Mouse (Mus musculus) adrenal gland, adult (tissue): ENCODE data around the gene E2f4.
A peak's percentile ranks its signal among the peaks of the same experiment; 100 is the strongest.

Source experiments
- DNase-seq, 2 experiments: peaks; one replicate each; pipeline ENCODE4 v3.0.0; 2022 to 2023; ENCODE audit warnings: low spot score in 1 of 2; ENCODE audit not compliant: inconsistent age in 2 of 2

E2f4 gene

DNA sequence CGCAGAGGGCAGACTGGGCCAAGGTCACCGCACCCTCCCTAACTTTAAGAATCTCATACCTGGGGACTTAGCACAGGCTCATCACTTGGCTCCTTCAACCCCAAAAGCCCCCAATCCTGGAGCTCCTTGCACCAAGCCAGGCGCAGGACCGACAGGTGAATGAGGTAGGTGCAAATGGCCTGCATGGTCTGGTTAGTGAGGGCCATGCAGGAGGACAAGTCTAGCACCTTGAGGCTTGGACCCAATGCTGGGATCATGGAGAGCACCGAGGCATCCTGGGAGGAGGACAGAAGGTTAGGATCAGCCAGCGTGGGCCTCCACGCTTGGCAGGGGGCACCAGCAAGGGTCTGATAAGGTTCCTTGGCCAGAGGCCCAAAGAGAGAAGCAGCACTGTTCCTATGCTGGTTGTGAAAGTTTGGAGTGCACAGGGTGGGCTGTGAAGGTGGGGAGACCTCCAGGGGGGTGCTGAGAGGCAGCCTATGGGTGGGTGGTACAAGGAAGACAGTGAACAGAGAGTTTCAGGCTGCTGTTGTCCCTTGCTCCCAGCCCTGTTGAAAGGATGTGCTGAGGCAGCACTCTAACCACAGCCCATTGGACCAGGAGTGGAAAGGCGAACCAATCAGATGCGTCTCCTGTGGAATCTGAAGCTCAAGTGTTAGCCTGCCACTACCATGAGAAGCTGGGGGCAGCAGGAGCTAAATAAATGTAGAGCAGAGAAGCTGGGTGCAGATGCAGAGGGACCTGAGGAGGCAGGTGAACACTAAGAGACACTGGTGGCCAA lies 16.3 kb downstream of the E2f4 start:
- DNase-seq = no peak

DNA sequence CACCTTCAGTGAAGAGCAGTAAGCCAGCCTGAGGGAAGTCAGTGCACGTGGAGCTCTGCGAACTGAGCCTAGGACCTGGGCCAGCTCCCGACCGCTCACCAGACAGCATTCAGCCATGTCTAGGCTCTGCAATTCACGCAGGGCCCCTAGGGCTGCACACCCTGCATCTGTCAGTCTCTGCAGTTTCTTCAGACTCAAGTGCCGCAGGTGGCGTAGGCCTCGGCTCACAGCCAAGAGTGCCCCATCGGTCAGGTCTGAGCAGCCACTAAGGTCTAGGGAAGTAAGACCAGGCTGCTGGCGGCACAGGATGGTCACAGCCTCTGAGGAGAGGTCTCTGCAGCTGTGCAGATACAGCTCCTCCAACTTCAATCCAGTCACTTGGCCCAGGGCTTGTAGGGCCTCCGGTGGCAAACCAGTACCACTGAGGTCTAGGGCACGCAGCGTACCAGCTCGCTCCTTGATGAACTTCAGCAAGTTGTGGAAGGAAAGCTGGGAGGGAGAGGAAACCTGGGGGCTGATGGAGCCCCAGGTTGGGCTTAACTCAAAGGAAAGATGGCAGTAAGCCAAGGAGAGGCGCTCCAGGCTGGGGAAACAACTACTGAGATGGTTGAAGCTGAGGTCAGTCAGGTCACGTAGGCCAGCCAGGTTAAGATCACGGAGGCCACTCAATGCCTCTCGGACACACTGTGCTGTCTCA lies 17.8 kb downstream of the E2f4 start:
- DNase-seq = no peak

DNA sequence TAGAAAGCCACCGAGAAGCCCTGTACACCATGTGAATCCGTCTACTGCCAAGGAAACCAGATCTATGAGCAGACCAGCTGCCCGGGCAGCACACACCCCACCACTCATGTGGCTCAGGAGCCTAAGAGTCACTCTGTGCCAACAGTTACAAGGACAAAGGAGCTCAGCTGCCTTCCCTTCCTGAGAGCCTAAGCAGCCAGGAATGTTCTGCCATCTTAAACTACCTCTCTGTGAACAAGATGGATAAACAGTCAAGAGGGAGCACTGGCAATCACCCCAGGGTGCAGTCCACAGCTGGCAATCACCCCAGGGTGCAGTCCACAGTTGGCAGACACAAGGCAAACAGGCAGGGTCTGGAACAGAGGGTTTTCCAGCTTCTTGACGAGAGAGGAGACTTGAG lies 20.5 kb downstream of the E2f4 start:
- DNase-seq = peak; percentile 53 to 64

DNA sequence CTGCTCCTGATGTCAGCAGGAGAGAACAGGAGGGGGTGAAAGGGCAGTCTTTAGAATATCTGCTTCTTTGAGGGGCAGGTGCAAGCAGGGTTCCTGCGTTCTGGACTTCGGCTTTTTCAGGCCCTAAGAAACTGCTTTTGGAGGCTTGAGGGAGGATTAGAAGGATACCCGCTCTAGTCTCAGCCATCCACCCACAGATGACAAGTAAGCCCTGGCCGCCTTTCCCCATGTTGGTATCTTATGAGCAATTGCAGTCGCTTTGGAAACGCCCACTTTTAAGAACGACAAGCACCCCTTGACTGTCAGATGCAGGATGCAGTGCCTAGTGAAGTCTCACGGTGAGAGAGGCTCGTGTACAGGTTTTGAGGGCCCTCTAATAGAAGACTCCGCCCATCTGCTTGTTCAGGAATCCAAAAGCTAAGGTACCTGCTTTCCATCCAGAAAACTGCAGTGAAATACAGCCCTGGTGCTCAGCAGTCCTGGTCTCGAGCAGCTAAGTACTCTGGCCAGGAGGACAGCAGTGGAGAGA lies 21.3 kb downstream of the E2f4 start:
- DNase-seq = no peak

DNA sequence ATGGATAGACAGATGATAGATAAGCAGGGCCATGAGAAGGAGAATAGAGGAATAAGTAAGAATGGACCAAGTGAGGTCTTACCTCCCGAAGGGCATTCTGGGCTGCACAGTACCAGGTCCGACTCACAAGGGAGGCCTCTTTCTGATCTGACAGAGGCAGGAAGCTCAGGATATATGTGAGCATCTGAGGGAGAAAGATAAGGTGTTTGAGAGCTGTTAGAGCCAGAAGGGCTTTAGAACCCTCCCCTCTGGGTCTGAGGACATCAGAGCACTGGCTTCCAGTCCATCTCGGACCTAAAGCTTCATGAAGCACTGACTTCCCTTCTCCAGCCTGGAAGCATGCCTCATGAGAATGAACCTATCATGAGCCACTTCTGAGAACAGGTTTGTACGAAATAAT lies 25.7 kb downstream of the E2f4 start:
- no peak for DNase-seq

DNA sequence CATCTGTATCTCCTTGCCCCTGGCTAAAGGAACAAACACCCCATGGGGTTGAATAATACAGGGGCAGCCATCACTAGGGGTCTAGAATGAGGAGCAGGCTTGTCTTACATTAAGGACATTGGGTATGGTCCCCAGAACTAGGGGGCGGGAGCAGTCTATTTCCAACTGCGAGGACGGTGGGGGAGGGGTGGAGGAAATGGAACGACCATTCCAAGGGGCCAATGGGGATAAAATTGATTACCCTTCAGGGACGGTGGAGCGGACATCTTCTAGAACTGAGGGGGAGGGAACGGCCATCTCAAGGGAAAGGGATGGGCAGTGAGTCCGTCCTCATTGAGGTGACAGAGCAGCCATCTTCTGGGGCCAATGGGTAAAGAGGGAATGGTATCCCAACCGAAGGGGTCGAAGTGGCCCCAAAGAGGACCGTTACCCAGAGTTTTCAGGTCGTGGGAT lies 28.2 kb downstream of the E2f4 start:
- no peak for DNase-seq

DNA sequence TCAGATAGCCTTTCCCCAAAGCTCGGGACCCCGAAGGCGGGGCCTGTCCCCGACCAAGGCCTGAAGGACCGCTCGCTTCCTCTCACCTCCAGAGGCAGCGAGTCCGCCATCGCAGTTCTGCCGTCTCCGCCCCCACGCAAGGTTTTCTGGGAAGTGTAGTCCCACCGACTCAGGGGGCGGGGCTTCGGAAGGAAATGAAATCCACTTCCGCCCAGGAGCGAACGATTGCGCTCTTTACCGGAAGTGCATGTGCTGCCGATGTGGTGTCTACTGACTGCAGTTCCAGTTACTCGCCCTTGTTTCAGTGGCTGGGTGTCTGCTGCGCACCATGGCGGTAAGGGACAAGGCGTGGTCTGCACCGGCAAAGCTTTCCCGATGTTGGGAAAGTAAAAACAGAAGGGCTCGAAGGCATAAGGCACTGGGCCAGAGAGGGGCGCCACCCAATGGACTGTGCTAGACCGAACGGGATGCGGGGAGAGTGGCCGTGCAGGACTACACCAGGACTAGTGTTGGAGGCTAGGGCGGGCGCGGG lies 28.7 kb downstream of the E2f4 start, which contains the start of the genes Lrrc29 and Tmem208:
Gene Lrrc29, minus strand, starts transcription at position 138 of the 532 bp plus-strand sequence.
Gene Tmem208, plus strand, starts transcription at position 214 of the 532 bp plus-strand sequence.
- peak; percentile 97 to 99 for DNase-seq

DNA sequence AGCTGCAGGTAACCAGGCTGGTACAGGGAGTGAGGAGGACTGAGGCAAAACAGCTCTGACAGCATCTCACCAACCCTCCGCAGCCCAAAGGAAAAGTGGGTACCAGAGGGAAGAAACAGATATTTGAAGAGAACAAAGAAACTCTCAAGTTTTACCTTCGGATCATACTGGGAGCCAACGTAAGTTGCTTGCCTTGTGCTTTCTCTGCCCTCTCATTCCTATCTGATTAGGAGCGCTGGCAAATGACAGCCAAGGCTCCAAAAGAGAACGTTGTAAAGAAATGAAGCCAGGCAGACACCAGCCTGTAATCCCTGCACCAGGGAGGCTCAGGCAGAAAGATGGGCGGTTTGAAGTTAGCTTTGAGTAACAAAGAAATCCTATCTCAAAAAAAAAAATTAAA lies 29.5 kb downstream of the E2f4 start:
- DNase-seq = no peak

DNA sequence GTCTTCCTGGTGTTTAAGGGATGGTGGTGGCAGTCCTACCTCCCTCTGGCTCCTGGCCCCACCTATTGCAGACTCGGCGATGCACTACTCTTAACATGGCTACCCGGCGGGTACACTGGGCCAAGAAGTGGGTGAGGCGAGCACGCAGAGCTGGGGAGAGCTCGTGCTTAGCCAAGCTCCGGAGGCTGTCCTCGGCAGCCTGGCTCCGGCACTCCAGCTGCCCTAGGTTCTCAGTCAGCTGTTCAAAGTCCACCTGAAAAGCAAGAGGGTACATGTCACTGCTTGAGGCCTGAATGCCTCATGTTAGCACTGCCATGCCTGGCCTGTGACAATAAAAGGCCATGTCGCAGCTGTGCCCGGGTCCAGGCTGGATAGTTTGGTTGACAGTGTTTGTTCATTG lies 32.9 kb downstream of the E2f4 start:
- no peak for DNase-seq

DNA sequence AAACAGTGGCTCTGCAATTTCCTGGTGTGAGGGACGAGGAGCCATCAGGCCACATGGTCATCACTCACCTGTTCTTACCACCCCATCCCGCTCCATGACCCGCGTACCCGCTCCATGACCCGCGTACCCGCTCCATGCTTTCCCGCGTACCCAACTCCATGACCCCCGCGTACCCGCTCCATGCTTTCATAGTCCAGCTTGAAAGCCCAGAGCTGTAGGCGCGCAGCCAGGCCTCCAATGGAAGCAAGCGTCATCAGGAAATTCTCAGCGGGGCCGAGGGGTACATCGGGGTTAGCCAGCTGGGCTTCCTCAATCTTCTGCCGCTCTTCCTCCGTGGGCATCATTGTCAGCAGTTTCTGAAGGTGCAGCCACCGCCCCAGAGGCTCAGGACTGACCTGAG lies 34.0 kb downstream of the E2f4 start:
- DNase-seq = no peak

DNA sequence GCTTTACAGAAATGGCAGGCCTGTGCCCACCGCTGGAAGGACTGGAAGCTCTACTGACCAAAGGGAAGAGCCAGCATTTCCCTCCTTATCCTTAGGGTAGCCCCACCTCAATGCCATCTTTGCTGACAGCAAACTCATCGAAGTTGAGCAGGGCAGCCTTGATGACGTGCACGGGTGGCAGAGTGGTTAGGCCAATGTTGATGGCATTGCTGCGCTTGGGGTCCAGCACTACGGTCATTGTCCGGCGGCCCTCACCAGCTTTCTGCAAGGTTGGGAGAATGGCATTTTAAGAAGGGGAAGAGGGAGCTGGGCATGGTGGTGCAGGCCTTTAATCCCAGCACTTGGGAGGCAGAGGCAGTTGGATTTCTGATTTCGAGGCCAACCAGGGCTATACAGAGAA lies 34.5 kb downstream of the E2f4 start:
- DNase-seq = no peak

DNA sequence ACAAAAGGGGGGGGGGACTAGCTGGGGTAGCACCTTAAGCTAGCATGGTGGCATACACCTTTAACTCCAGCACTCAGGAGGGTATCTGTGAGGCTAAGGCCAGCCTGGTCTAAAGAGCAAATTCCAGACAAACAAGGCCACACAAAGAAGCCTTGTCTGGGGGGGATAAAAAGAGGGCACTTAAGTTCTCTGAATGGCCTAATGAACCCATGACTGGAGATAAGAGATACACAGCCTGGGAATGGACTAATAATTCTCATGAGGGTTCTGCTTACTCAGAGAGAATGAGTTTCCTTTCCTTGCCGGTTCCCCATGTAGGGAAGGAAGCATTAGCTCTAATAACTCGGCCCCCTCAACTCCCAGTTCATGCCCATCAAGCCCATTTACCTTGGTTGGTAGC lies 35.1 kb downstream of the E2f4 start:
- no peak for DNase-seq

DNA sequence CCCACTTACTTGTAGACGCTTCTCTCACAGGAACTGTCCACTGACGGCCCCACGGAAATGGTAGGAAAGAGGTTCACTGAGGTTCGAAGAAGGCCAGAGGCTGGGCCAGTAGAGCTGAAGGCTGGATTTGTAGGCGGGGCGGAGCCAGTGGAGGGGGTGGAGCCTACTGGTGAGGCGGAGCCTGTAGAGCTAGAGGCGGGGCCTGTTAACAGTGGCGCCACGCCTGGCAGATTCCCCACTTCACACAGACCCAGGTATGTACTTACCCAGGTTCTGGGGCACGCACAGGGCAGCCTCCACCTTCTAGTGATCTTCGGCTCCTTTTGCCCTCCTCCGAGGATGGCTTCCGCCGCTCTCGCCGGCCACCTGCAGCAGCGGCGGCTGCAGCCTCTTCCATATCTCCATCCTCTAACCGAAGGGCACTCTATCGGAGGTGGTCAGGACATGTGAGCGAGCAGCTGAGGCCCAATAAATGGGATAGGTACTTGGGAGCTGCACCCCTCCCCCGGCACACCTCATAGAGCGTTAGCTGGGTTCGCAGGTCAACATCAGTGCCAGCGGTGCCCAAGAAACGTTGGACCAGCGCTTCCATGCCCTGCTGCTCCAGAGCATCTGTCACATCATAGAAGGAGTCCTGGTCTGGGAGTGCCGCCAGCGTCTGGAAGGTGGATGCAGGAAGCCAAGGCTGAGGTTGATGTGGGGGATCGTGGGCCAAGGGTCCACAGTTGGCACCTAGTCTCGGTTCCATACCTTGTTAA lies 39.1 kb downstream of the E2f4 start:
- DNase-seq = peak in 1 of 2 experiments; percentile 36

DNA sequence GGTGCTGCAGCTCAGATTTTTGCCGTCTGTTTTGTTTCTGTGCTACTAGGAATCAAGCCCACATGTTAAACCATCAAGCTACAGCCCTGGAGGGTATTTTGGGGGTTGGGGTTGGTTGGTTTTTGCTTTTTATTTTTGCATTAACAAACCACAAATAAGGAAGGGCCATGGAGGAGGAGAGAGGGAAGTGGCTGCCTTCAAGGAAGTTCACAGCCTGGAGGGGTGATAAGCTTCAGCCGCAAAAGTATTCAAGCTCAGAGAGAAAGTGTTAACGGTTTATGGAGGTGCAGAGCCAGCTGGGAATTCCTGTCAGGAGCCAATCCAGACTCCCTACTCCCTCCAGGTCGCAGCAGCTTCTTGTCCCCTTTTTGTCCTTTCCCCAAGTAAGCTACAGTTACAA lies 41.5 kb downstream of the E2f4 start:
- DNase-seq = no peak

DNA sequence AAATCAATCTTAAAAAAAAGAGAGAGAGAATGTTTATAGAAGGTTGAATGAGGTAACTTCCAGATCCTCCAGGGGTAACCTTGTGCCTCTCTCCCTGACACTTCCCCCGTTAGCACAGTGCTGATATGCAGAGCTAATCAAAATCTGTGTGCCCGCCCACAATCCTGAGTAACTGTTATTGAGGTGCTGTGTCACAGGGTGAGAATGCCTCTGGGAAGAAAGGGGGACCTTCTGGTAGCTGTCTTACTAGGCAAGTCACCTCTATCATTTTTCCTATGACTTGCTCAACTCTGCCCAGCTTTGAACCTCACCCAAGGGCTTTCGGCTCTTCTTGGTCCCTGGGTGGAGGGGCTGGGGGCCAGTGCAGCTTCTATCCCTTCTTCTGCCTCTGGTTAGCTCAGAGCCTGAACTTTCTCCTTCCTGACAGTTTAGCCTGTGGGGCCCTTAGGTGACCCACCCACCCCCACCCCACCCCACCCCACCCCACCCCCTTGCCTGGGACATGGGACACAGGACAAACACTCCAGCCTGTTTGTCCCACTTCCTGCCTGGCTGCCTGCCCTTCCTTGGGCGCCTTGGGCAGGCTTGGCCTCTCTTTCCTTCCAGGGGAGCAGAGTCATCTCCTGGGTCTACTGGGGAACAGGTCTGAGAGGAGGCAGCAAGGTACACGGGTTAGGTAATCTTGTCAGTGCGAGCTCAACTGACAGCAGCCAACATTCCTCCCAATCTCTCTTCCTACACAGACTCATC lies 42.6 kb downstream of the E2f4 start:
- DNase-seq = peak in 1 of 2 experiments; percentile 42

DNA sequence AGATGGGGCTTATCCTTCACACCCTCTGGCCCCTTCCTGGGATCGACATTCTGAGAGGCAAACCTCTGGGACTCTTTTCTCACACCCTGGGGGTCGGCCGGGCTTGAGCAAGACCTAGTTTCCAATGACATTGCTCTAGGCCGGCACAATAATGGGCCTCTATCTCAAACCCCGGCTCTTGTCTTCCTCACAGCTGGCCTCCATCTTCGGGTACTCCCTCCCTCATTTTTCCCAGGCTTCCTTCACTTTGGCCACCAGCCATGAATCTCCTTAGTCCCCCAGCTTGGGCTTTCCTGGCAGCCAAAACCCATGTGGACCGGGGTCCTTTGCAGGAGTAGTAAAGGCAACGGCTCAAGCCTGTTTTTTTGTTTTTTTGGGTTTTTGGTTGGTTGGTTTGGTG lies 43.9 kb downstream of the E2f4 start:
- DNase-seq = no peak

DNA sequence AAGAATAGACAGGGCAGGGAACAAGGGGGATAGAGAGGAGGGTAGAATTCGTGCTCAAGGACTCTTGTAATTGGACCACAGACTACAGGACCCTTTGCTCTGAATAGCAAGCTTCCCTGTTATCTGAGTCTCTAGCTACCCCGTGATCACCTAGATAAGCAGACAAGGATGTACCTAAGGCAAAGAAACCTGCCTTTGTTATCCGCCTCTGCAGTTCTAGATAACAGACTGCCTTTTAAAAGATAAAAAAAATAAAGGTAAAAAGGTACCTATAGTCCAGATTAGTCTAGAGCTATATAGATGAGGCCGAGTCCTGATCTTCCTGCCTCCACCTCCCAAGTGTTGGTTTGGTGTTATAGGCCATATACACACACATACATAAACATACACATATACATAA lies 45.3 kb downstream of the E2f4 start:
- DNase-seq = no peak

DNA sequence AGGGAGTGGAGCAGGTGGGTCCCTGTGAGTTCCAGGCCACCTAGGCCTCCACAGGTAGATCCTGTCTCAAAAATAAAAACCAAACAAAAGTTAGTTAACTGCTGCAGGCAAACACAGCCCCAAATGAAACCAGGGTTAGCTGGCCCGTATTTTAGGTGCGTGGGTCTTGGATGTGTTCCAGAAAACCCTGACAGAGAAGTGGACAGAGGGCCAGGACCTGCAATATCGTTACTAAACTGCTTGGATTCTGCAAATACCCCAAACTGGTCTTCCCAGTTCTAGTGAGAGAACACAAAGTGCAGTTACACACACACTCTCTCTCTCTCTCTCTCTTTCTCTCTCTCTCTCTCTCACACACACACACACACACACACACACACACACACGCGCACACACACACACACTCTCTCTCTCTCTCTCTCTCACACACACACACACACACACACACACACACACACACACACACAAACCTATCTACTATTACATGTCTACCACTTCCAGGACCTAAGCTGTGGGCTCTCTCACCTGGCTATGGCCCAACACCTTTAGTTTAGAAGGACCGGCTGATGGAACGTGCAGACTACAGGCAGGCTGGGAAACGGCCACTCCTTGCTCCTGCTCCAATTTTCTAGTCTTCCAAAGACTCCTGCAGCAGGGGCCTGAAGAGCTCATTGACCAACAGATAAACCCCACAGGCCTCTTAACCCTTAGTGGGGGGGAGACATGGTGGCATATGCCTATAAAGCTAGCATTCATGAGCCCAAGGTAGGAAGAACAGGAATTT lies 46.5 kb downstream of the E2f4 start:
- no peak for DNase-seq

DNA sequence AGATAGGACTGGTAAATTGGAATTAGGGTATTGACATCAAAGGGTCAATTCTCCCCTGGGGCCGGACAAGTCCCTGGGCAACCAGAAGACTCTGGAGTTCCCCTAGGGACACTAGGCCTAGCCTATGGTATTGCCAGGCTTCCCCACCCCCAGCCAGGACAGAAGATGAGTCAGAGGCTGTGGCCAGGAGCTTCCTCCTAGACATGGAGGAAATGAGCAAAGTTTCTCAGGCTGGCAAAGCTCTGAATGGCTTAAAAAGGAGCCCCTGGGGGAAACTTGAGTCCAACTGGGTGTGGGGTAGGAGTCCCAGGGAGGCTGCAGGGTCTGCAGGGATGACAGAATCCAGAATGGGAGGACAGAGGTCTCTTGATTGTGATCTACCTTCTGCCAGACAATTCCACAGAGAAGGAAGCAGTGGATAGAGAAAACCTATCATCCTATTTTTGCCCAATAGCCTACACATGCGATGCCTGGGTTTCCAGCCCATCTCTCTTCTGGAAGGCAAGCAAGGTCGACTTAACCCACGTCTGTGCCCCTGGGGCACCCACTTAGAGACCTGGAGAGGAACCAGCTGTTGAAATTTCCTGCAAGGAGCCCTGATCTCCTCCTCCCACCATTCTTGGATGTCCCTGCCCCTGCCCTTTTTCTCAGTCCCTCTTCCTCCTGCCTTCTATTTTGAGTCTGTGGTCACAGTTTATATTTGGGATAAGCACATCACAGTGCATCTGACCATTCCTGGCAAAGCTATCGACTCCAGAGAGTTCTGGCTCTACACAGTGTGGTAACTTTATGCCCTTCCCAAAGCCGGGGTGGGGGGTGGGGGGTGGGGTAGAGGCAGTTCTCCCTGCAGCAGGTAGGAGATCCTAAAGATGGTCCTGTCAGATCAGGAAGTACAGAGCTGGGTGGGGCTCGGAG lies 47.9 kb downstream of the E2f4 start:
- peak; percentile 67 to 74 for DNase-seq
